Mouse (Mus musculus): ENCODE data around the gene Pou2f2. TPM values are rescaled to one million over a fixed set of nuclear protein-coding genes. Genes with fewer than 3 reads are reported as not detected.

Pou2f2 gene
- total and polyA plus RNA-seq, 3 experiments, result 0.39 to 1.5 (median 0.64) TPM

DNA sequence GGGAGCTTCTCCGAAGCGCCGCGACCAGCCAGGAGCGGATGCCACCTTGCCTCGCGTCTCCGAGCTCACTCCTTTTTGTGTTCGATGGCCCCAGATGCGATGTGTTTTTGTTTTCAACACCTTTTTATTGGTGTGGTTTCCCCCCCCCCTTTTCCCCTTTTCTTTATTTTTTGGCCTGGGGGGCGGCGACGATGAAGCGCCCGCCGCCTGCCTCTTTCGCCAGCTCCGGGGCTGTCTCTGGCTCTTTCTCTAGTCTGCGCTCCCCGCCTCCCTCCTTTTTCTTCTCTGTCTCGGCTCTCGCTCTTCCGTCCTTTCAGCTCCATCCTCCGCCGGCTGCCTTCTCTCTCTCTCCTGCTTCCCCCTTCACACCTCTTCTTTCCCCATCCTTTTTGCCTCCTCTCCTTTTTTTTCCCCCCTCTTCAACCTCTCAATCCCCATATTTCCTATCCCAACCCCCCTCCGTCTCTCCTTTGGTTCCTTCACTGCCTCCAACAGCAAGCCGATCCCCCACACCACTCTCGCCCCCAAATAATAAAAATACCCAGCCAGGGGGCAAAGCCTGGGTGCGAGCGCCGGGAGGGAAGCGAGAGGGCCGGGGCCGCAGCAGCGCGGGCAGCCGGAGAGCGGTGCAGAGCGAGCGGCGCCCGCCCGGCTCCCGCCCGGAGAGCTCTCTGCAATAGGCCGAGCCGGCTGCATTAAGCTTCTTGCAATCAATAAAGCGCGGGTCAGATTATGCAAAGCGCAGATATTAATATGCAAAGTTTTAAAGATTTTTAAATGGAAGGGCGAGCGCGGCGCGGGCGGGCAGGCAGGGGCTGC, 530 bp downstream of the Pou2f2 start:
- WGBS, result 1% methylated on average over 56 of the region's 56 CpGs
- intact Hi-C loops (cut with DNase I), result no loop called here
- Histone ChIP-seq H3K4me1 (ENCODE audit: control insufficient read depth, insufficient read depth, low read length) (no peaks in the 10 kb centered on the region; the same call in 1 of the 2 replicates), H3K27me3 (ENCODE audit: control insufficient read depth, insufficient read depth, low read length) (peaks cover 25% of the 10 kb centered on the region), H3K79me2 (replicated peaks; ENCODE audit: control insufficient read depth, insufficient read depth, low read length) (no peaks in the 10 kb centered on the region), H3K9ac (ENCODE audit: low read depth, low read length) (0 out of 2 replicates have a peak overlapping the region, but pooled peaks have one; percentile 32), H3K36me3 (ENCODE audit: control insufficient read depth, insufficient read depth, low read length) (no peaks in the 10 kb centered on the region), H3K4me3 (peak overlapping the region; percentile 50), H3K27ac (no peak overlapping the region)
- TF ChIP-seq EP300 (IDR thresholded peaks at IDR 0.05; ENCODE audit: insufficient read depth, low read depth, low read length), result no peak
- no peak for DNase-seq

DNA sequence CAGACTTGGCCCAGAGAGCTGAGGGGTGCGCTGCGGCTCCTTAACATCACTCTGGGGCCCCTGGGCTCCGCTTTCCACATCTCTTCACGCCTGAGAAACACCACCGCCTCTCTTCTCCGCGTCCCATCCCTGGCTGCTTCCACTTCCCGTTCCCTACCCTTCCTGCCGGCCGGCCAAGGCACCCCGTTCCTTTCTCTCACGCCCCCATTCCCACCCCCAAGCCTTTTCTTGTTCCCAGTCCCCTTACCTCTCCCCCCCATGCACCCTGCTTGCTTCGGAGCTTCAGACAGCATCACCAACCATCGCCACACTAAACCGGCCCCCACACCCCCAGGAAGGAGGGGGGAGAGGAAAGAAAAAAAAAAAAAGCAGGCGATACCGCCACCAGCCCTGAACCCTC, 1.2 kb downstream of the Pou2f2 start:
- intact Hi-C loops (cut with DNase I), result no loop called here
- Histone ChIP-seq H3K9ac (ENCODE audit: low read depth, low read length) (no peak overlapping the region), H3K79me2 (replicated peaks; ENCODE audit: control insufficient read depth, insufficient read depth, low read length) (no peaks in the 10 kb centered on the region), H3K27ac (no peak overlapping the region), H3K4me1 (ENCODE audit: control insufficient read depth, insufficient read depth, low read length) (no peaks in the 10 kb centered on the region; the same call in 1 of the 2 replicates), H3K27me3 (ENCODE audit: control insufficient read depth, insufficient read depth, low read length) (peaks cover 28% of the 10 kb centered on the region), H3K36me3 (ENCODE audit: control insufficient read depth, insufficient read depth, low read length) (no peaks in the 10 kb centered on the region), H3K4me3 (no peak overlapping the region)
- DNase-seq, result no peak
- WGBS, result 1% methylated on average over 15 of the region's 17 CpGs
- TF ChIP-seq EP300 (IDR thresholded peaks at IDR 0.05; ENCODE audit: insufficient read depth, low read depth, low read length), result no peak
- TF ChIP-seq CTCF (IDR thresholded peaks at IDR 0.05), result no peak
- TF ChIP-seq POLR2A (IDR thresholded peaks at IDR 0.05; ENCODE audit: insufficient read depth, low read depth, low read length), result no peak

DNA sequence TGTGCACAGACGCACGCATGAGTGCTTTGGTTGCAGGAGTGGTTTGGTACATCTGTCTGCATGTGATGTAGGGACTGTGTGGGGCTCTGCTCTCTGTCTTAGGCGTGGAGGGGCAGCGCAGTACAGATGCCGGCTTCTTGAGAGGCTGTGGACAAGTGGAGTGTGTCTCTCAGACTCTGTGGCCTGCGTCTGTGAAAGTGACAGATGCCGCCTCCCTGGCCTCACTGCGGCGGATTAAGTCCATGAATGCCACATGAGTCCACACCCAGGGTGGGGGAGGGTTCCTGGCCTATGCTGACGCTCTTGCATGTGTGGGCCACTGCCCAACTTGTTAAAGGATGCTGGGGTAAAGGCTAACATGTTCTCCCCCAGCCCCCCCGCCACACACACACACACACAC, 5.2 kb downstream of the Pou2f2 start:
- H3K4me3 ChIP-seq, result no peak overlapping the region
- no peak for DNase-seq
- H3K27me3 ChIP-seq (ENCODE audit: control insufficient read depth, insufficient read depth, low read length), result peaks cover 14% of the 10 kb centered on the region
- H3K79me2 ChIP-seq (replicated peaks; ENCODE audit: control insufficient read depth, insufficient read depth, low read length), result no peaks in the 10 kb centered on the region
- intact Hi-C loops (cut with DNase I), result no loop called here
- no peak overlapping the region for H3K27ac ChIP-seq
- WGBS, result 59% methylated on average over 11 of the region's 11 CpGs
- TF ChIP-seq CTCF (IDR thresholded peaks at IDR 0.05) (no peak), POLR2A (IDR thresholded peaks at IDR 0.05; ENCODE audit: insufficient read depth, low read depth, low read length) (no peak), EP300 (IDR thresholded peaks at IDR 0.05; ENCODE audit: insufficient read depth, low read depth, low read length) (no peak)
- H3K9ac ChIP-seq (ENCODE audit: low read depth, low read length), result no peak overlapping the region
- H3K36me3 ChIP-seq (ENCODE audit: control insufficient read depth, insufficient read depth, low read length), result no peaks in the 10 kb centered on the region
- no peaks in the 10 kb centered on the region; the same call in 1 of the 2 replicates for H3K4me1 ChIP-seq (ENCODE audit: control insufficient read depth, insufficient read depth, low read length)

DNA sequence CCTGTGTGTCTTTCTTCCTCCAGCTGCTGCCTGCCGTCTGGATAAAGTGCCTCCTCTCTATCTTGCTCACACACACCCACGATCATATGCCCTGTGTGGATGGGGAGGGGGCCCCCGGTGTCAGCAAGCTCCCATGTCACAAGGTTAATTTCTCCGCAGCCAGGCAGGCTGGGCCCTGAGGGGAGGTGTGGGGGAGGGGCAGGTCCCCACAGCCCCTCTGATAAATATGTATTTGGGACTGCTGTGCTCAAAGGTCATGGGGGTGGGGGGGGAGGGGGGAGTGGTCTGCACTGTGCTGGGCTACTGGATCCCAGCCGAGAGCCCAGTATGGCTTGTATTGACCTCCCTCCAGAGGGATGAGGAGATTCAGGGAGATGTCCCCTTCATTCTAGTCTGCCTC, 6.9 kb downstream of the Pou2f2 start:
- no peak overlapping the region for H3K27ac ChIP-seq
- no peaks in the 10 kb centered on the region for H3K36me3 ChIP-seq (ENCODE audit: control insufficient read depth, insufficient read depth, low read length)
- intact Hi-C loops (cut with DNase I), result no loop called here
- H3K9ac ChIP-seq (ENCODE audit: low read depth, low read length), result no peak overlapping the region
- H3K27me3 ChIP-seq (ENCODE audit: control insufficient read depth, insufficient read depth, low read length), result peaks cover 9% of the 10 kb centered on the region
- TF ChIP-seq EP300 (IDR thresholded peaks at IDR 0.05; ENCODE audit: insufficient read depth, low read depth, low read length), result no peak
- TF ChIP-seq CTCF (IDR thresholded peaks at IDR 0.05), result no peak
- TF ChIP-seq POLR2A (IDR thresholded peaks at IDR 0.05; ENCODE audit: insufficient read depth, low read depth, low read length), result no peak
- H3K79me2 ChIP-seq (replicated peaks; ENCODE audit: control insufficient read depth, insufficient read depth, low read length), result no peaks in the 10 kb centered on the region
- WGBS, result 49% methylated on average over 5 of the region's 5 CpGs
- H3K4me1 ChIP-seq (ENCODE audit: control insufficient read depth, insufficient read depth, low read length), result no peaks in the 10 kb centered on the region
- H3K4me3 ChIP-seq, result no peak overlapping the region
- no peak for DNase-seq

DNA sequence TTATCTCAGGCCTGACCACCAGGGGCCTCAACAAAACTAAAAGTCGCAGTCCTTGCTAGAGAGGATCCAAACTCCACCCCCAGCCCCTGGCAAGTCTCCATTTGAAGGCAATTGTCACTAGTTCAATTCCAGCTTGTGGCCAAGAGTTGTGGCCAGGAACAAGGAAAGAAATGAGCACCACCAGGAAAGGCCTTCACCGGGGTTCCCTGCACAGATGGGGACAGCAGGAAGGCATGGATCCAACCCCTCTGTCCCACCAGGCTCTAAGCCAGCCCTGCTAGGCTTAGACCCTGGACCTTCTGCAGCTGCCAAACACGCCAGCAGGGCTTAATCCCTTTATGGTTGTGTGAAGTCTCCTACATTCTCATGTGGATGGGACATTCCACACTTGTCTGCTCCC, 8.9 kb downstream of the Pou2f2 start:
- Histone ChIP-seq H3K79me2 (replicated peaks; ENCODE audit: control insufficient read depth, insufficient read depth, low read length) (no peaks in the 10 kb centered on the region), H3K27ac (no peak overlapping the region), H3K27me3 (ENCODE audit: control insufficient read depth, insufficient read depth, low read length) (peaks cover 5% of the 10 kb centered on the region), H3K4me1 (ENCODE audit: control insufficient read depth, insufficient read depth, low read length) (no peaks in the 10 kb centered on the region), H3K4me3 (no peak overlapping the region), H3K9ac (ENCODE audit: low read depth, low read length) (no peak overlapping the region), H3K36me3 (ENCODE audit: control insufficient read depth, insufficient read depth, low read length) (no peaks in the 10 kb centered on the region)
- TF ChIP-seq POLR2A (IDR thresholded peaks at IDR 0.05; ENCODE audit: insufficient read depth, low read depth, low read length) (no peak), EP300 (IDR thresholded peaks at IDR 0.05; ENCODE audit: insufficient read depth, low read depth, low read length) (no peak), CTCF (IDR thresholded peaks at IDR 0.05) (no peak)
- 21% methylated on average over 3 of the region's 3 CpGs for WGBS
- DNase-seq, result no peak
- intact Hi-C loops (cut with DNase I), result no loop called here

DNA sequence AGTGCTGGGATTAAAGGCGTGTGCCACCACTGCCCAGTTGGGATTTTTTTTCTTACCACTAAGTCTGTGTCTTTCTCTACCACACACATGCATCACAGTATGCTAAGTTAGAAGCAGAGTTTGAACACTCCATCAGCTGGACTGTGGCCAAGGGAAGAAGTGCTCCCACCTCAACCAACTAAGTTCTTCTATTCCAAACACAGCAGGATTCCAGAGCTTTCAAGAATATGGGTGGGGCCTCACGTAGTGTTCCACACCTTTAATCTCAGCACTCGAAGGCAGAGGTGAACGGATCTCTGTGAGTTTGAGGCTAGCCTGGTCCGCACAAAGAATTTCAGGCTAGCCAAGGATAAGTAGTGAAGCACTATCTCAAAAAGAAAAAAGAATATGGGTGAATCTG, 13.4 kb downstream of the Pou2f2 start:
- H3K4me3 ChIP-seq, result no peak overlapping the region
- TF ChIP-seq EP300 (IDR thresholded peaks at IDR 0.05; ENCODE audit: insufficient read depth, low read depth, low read length) (no peak), CTCF (IDR thresholded peaks at IDR 0.05) (no peak), POLR2A (IDR thresholded peaks at IDR 0.05; ENCODE audit: insufficient read depth, low read depth, low read length) (no peak)
- no peaks in the 10 kb centered on the region for H3K4me1 ChIP-seq (ENCODE audit: control insufficient read depth, insufficient read depth, low read length)
- no peak for DNase-seq
- intact Hi-C loops (cut with DNase I), result no loop called here
- no peaks in the 10 kb centered on the region for H3K79me2 ChIP-seq (replicated peaks; ENCODE audit: control insufficient read depth, insufficient read depth, low read length)
- no peaks in the 10 kb centered on the region for H3K36me3 ChIP-seq (ENCODE audit: control insufficient read depth, insufficient read depth, low read length)
- H3K27me3 ChIP-seq (ENCODE audit: control insufficient read depth, insufficient read depth, low read length), result no peaks in the 10 kb centered on the region; the same call in 1 of the 2 replicates
- WGBS, result 79% methylated on average over 5 of the region's 5 CpGs
- no peak overlapping the region for H3K9ac ChIP-seq (ENCODE audit: low read depth, low read length)
- H3K27ac ChIP-seq, result no peak overlapping the region

All from heart, adult 2 months (tissue).